Mouse (Mus musculus) cerebellum, adult 2 months (tissue): ENCODE results near the gene Ccer1.

Experiments used
- CTCF ChIP-seq: fragments of 200-500 bp; IDR thresholded peaks from 2 replicates; pipeline ENCODE4 v1.5.1; 2011; ENCODE audit warnings: low read depth, mild to moderate bottlenecking, control low read depth, low read length, moderate library complexity, borderline replicate concordance; ENCODE audit not compliant: insufficient read depth
- POLR2A ChIP-seq: fragments of 200-500 bp; IDR thresholded peaks from 2 replicates; pipeline ENCODE4 v1.6.1; 2011; ENCODE audit warnings: low read length, control low read depth, borderline replicate concordance; ENCODE audit not compliant: insufficient read depth

DNA sequence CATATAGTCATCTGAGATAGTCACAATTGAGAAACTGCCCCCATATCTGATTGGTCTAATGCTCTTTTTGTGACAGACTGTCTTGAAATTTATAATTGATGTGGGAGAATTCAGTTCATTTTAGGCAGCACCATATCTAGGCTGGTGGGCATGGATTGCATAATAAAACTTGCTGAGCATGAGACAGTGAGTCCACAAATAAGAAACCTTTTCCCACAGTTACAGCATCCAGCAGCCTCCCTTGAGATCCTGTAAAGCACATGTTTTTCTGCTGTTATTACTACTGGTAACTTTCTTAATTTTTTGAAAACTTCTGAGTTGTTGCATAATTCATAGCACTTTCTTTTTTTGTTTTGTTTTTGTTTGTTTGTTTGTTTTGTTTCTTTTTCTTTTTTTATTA, 9.9 kb upstream of the Ccer1 start:
- no peak for TF ChIP-seq POLR2A
- no peak for TF ChIP-seq CTCF
